Mouse (Mus musculus) heart, adult 2 months (tissue): ENCODE measurements at regions not wholly inside any gene's neighbourhood (a gene's known extent, or its start where the extent isn't known, plus 50 kb on each side); places are given as distances from the start of the nearest gene placed in this dataset.
A peak's percentile ranks its signal among the peaks of the same experiment; 100 is the strongest.

Experiments used
- CTCF ChIP-seq: fragments of 200-600 bp; IDR thresholded peaks from 2 replicates; pipeline ENCODE4 v1.8.1; 2022; ENCODE audit warnings: antibody characterized with exemption, mild to moderate bottlenecking, moderate library complexity
- EP300 ChIP-seq: fragments of 200-500 bp; IDR thresholded peaks from 2 replicates; pipeline ENCODE4 v1.6.1; 2011; ENCODE audit warnings: low read depth, low read length, control low read depth; ENCODE audit not compliant: insufficient read depth

DNA sequence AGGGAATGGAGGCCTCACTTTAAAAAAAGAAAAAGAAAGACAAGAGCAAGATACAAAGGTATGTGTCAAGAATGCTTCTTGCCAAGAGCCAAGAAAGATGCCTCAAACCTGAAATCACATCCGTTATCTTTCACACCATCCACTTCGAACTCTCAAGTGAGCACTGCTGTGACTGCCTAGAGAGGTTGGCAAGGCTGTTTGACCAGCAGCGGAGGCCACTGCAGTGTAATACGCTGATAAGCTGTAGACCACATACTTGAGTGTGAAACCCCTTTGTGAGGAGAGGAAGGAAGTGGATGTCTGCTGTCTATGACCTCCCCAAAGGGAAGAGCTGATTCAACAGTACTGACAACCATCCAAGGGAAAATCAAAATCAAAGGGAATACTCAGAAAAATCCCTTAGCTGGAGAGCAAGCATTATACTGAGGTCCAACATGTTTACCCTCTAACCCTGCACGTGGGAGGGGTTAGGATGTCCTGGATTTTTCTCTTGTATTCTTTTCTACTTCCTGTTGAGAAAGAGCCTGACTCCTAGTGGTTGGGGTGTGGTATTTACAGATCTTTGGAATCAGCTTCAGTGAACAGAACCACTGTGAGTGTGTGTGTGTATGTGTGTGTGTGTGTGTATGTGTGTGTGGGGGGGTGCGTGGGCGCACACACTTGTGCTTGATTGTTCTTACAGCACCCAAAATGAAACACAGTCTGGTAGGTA lies 81.5 kb upstream of the Cep85l start:
- TF ChIP-seq CTCF (peak; percentile 64), EP300 (no peak)
